Mouse (Mus musculus) erythroblast, embryonic 14.5 days (primary cell): Measurements from ENCODE around the gene Gtf2h2.

Experiments used
- GATA1 ChIP-seq: IDR thresholded peaks from 2 replicates; pipeline ENCODE4 v1.6.1; 2012; ENCODE audit warnings: low read length, inconsistent platforms, mixed read lengths
- TAL1 ChIP-seq: IDR thresholded peaks from 3 replicates; pipeline ENCODE4 v1.6.1; 2012; ENCODE audit warnings: low read length, inconsistent platforms, mixed read lengths

GRCm38 (mm10) chr13:100440116-100440515, 52.3 kb downstream of the Gtf2h2 start:
- no peak for TF ChIP-seq TAL1
- TF ChIP-seq GATA1 = no peak
